Mouse (Mus musculus) kidney, postnatal 10 days (tissue): ENCODE data around the gene Klk7.

Source experiments
- DNase-seq: peaks from one replicate; pipeline ENCODE4 v3.0.0; 2021; ENCODE audit warnings: mixed read lengths

Klk7 gene

DNA sequence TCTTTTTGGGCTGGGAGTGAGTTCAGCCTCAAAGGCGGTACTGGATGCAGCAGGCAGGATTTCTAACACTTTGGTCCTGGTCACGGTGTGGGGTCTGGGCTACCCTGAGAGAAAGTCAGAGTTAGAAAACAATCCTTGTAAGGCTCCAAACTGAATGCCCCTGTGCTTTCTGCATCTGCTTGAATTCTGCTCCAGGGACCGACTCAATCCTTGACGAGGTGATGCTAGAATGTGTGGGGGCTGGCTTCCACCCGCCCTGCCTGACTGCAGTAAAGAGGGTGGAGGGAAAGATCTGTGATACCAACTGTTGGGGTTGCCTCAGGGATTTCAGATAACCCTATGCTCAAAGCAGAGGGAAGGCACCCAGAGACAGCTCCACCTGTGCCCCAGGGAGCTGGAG, at the start of gene Klk7:
Klk7 (plus strand) TSS at position 301 of the 400 bp plus-strand sequence.
- DNase-seq: no peak

DNA sequence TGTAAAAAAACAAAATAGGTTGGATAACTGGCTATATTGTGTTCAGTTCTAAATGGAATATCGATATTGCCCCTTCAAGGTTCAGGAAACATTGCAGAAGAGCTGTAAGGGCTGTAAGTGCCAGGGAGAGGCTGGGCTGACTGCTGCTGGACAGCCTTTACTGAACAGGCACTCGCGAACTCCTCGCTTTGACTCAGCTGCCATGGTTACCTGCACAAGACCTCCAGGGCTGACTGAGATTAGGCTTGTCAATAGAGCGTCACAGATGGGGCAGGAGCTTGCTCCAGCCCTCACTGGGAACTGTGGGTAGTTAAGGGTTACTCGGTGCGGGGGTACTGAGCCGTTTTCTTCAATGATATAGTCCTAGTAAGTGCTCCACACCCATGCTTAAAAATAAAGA, 44.6 kb upstream of the Klk7 start:
- no peak for DNase-seq

DNA sequence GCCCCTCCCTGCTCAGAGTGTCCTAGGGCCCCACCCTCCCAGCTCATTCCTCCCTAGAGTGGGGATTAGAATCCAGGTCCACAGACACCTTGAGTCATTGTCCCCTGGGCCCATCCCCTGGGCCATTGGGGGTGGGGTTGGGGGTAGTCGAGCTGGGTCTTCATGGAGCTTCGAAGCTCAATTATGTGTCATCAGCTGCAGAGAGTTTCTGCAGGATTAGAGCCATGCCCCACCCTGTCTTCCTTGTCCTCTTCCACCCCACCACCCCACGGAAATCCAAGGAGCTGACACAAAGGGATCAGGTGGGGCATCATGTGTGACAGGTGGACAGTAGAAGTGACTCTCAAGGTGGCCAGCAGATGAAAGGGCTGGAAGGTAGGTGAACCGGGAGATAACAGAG, 42.5 kb upstream of the Klk7 start, which contains the start of gene Klk12:
Klk12 (plus strand) TSS at position 301 of the 400 bp plus-strand sequence.
- no peak for DNase-seq

DNA sequence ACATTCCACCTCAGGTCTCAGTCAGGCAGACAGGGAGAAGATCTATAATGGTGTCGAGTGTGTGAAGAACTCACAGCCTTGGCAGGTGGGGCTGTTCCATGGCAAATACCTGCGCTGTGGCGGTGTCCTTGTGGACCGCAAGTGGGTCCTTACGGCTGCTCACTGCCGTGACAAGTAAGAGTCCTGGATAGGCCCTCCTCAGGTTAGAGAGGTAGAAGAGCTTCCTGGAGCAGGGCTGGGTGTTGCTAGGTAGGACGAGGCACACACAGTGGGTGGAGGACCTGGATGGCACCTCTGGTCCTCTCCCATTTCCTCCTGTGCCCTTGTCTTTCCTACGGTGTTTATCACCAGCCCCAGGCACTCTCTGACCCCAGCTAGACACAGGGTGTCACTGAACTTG, 41.5 kb upstream of the Klk7 start:
- DNase-seq: no peak

DNA sequence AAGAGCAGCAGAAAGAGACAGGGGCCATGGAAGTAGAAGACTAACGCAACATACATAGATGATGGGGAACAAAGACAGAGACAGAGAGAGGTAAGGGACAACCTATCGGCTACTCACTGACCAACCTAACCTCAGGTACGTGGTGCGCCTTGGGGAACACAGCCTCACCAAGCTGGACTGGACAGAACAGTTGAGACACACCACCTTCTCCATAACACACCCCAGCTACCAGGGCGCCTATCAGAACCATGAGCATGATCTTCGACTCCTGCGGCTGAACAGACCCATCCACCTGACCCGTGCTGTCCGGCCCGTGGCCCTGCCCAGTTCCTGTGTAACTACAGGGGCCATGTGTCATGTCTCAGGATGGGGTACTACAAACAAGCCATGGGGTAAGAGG, 40.4 kb upstream of the Klk7 start:
- no peak for DNase-seq

DNA sequence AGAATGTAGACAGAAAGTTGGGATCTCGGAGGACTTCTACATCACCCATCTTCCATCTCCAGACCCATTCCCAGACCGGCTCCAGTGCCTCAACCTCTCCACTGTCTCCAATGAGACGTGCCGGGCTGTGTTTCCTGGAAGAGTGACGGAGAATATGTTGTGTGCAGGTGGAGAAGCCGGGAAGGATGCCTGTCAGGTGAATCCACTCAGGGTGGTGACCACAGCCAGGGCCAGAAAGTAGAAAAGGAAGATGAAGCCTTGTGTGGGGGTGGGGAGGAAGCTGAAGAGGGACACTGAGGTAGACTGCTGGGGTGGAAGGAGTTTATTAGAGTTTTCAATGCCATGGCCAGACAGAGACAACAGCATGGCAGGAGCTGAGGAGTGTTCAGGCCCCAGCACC, 39.2 kb upstream of the Klk7 start:
- no peak for DNase-seq

DNA sequence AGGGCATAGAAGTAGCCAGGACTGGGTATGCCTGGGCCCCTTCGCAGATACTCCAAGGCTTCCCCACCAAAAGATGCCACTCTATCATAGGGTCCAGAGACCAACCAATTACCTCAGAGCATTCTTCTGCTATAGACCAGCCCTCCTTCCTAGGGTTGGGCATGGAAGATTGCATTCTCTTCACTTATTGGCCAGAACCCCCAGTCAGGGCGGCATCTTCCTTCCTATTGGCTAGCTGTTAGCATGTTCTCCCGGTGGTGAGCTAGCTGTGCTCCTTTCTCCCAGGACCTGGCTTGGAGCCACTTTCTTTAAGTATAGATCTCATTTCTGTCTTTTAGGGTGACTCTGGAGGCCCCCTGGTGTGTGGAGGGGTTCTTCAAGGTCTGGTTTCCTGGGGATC, 38.2 kb upstream of the Klk7 start:
- no peak for DNase-seq

DNA sequence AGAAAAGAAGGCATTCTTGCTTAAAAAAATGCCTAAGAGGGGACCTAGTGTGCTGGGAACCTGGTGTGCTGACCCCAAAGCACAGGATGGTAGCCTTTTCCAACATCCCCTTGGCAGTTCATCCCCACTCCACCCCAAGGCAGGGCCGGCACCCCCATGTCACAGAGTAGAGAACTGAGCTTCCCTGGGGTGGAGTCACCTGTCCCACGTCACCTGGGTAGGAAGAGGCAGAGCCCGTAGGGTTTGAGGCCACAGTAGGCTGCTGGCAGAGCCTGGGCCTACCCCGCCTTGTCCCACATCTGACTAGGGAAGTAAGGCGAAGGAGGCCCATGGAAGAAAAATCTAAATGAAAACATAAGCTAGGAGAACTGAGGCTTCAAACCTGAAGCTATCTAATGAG, 36.7 kb upstream of the Klk7 start, which contains the start of gene Klk11:
Klk11 (plus strand) TSS at position 241 of the 400 bp plus-strand sequence.
- DNase-seq: no peak

DNA sequence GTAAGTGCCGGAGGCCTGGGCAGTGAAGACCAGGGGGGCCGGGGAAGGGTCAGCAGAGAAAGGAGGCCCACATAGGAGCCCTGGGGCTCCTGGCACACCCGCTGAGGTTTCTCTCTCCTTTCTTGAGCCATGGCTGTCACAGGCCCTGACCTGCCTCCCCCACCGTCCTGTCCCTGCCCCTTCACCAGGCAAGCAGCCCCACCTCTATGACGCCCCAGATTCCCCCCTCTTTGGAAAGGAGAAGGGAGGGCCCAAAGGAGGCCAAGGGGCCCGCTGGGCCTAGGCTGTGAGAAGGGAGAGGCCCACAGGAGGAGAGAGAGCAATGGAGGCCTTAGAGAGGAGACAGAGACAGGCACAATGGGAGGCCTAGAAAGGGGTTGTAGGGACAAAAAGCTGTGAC, 36.3 kb upstream of the Klk7 start:
- peak; percentile 2 for DNase-seq

DNA sequence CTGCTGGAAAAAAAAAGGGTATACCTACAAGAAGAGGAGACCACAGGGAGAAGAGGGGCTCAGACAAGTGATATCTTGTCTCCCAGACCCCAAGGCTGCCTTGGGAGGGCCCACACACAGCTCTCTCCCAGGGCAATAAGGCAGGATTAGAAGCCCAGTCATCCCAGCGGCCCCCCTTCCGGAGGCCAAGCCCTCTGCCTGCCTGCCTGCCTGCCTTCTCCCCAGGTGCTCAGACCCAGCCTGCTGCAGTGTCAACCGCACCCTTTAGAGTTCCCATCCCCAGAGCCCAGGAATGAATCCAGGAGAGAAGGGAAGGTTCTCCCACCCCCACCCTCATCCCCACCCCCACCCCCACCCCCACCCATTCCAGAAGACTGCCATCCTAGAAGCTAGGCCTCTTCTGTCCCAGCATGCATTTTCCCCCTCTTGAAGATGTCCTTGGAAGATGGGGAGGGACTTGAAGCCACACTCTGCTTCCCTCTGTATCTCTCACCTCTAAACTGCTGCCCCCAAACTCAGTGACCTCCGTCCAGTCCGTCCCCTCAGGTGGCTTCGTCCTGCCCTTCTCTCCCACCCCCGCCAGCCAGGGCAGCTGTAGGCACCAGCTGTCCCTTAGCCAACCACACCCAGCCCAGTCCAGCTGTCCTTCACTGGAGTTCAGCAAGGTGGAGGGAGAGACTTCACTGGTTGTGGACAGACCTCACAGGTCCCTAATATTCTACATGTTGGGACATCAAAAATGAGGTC, 35.6 kb upstream of the Klk7 start:
- peak; percentile 4 for DNase-seq

DNA sequence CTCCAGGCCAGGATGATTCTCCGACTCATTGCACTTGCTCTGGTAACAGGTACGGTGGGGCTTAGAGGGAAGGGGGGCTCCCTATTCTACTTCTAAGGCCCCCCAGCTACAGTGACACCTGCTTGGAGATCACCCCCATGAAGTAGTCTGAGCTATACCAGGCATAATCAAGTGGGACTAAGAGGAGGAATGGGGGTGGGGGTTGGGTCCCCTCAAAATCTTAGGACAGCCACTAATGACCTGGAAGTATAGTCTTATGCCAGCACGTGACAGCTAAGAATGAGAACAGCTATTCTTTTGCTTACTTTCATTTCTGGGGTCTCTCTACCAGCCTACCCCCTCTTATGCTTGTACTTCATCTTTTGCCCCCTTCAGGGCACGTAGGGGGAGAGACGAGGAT, 34.6 kb upstream of the Klk7 start:
- DNase-seq: peak; percentile 1

DNA sequence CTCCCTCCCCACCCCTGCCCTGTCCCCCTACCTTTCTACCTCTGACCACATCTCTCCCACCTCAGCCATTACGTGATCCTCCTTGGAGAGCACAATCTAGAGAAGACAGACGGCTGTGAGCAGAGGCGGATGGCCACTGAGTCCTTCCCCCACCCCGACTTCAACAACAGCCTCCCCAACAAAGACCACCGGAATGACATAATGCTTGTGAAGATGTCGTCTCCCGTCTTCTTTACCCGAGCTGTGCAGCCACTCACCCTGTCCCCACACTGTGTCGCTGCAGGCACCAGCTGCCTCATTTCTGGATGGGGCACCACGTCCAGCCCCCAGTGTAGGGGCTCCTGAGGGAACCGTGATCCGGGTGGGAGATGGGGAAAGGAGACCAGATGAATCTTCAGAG, 33.7 kb upstream of the Klk7 start:
- peak; percentile 0 for DNase-seq

DNA sequence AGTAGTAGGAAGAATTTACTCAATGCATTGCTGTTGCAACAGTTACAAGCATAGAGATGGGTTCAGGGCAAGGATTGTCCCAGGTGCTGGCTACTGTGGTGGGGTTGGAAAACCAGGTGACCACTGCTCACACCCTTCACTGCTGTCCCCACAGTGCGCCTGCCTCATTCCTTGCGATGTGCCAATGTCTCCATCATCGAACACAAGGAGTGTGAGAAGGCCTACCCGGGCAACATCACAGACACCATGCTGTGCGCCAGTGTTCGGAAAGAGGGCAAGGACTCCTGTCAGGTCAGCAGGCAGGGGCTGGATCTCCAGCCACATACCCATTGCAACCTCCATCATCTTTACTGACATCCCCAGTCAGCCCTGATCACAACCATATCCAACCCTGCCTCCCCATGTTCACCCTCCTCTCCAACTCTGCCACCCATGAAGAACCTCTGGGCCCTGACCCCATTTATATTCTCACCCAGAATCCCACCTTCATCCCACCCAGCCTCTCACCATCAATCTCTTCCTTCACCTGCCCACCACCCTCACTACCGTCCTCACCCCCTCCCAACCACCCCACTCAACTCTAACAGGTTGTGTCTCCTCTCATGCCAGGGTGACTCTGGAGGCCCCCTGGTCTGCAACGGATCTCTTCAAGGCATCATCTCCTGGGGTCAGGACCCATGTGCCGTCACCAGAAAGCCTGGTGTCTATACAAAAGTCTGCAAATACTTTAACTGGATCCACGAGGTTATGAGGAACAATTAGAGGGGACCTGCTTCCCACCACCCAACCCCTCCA, 32.7 kb upstream of the Klk7 start:
- no peak for DNase-seq

DNA sequence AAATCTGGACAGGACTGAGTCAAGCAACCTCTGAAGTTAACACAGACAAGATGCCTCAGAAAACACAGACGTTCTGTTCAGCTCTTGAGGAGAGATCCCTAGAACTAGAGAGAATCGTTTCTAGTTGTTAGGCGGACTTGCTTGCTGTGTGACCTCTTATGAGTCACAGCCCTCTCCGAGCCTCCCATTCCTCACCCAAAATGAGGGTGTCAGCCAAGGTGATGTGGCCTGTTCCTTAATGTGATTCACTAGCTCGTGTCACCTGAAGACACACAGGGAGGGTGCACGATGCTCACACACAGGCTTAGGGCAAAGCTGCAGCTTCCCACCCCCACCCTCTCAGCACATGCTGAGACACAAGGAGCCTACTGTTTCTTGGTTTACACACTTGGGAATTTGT, 30.9 kb upstream of the Klk7 start:
- DNase-seq: peak; percentile 1

DNA sequence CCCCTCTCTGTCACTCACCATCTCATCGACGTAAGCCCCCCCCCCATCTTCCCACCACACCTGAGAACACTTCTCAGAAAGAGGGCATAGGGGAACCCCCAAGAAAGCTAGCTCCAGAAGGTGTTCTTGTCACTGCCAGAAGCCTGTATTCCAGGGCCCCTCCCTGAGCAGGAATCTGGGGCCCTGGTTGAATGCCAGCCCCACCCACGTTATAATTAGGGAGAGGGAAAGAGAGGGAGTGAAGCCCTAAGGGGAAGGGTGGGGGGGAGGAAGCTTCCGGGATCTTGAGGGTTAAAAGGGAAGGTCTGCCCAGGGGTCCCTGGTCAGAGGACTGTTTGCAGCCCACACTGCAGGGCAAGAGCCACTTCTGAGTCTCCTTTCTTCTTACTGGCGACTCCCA, 30.3 kb upstream of the Klk7 start, which contains the start of gene Klk10:
Klk10 (plus strand) TSS at position 290 of the 400 bp plus-strand sequence.
- DNase-seq: no peak

DNA sequence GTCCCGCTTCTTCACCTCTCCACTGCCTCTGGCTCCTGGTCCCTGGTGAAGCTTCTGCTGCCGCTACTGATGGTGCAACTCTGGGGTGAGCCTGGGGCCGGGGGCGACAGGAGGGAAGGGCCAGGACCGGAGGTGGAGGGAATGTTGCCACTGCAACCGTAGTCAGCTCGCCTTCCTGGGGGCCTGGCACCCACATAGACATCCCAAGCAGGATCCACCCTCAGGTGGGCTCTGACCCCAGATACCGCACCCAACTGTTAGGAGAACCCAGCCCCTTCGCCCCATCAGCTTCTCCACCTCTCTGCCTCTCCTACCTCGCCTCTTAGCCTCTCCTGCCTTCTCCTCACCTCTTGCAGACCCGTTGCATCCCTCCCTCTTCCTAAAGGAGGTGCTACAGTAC, 29.6 kb upstream of the Klk7 start:
- DNase-seq: no peak

DNA sequence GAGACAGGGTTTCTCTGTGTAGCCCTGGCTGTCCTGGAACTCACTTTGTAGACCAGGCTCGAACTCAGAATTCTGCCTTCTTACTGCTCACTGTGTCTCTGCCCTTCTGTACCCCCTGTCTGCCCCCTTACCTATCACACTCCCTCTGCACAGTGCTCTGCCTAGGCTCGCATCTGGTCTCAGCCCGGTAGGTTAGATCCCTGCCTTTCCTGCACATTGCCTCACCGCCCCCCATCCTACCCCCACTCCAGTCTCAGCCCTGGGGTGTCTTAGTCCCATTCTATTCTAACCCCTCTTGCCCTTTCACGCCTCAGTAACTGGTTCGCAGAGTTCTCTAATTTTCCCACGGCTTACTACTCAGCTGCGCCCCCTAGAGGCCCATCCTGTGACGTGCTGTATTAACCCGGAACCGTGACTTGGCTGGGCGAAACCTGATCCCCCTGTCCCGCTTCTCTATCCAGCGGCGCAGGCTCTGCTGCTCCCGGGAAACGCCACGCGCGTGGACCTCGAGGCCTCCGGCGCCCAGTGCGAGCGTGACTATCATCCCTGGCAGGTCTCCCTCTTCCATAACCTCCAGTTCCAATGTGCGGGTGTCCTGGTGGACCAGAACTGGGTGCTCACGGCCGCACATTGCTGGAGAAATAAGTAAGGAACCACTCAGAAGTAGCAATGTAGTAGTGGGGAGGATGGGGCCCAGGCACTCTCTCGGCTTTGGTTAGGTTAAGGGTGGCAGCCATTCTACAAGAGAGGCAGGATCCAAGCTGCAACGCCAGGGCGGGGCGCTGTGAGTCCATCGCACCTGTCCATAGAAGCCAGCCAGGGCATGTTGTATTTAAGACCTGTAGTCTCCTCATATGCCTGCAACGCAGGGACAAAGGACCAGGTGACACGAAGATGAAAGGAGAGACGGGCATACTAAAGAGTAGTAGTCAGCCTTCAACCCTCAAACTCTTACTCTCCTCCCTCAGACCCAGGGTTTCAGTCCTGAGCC, 28.5 kb upstream of the Klk7 start:
- peak; percentile 88 for DNase-seq

DNA sequence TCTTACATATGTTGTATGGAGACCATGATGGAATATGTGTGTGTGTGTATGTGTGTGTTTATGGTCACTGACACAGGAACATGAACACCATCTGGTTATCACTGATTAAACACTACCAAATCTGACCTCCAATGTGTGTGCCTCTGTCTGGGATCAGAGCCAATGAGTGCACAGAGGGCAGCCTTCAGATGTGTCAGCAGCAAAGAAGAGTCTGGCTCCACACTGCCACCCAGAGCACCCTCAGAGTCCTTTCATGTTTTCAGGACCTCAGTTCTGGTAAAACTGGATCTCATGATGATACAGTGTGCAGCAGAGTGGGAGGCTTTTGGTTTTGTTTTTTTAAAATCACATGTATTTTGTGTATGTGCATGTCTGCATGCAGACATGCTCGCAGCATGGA, 25.8 kb upstream of the Klk7 start:
- DNase-seq: peak; percentile 43

DNA sequence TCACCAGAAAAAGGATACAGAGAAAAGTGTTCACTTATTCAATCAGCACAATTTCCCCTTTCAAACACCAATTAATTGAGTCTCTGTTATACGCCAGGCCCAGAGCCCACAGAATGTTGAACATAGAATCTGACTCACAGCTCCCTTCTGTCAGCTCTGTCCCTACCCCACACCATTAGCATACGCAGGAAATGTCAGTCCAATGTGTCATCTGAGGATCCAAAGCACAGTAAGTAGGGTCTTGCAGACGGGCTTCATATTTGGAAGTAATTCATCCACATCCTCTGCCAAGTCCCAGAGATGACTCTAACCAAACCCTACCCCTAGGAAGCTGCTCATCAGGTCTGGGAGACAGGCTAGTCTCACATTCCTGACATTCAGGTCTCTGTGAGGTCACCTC, 23.0 kb upstream of the Klk7 start:
- no peak for DNase-seq

DNA sequence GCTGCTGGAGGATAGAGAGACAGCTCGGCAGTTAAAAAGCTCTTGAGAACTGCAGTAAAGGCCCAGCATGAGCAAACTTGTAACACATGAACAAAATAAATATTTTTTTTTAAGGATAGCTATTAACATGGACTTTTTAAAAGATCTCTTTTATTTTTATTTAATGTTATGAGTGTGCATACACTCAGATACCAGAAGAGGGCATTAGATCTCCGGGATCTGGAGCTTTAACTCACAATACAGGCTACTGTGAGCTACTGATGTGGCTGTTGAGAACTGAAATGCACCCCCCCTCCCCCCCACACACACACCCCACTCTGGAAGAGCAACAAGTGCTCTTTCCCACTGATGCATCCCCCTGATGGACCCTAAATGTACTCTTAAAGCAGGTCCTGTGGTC, 21.8 kb upstream of the Klk7 start:
- no peak for DNase-seq

DNA sequence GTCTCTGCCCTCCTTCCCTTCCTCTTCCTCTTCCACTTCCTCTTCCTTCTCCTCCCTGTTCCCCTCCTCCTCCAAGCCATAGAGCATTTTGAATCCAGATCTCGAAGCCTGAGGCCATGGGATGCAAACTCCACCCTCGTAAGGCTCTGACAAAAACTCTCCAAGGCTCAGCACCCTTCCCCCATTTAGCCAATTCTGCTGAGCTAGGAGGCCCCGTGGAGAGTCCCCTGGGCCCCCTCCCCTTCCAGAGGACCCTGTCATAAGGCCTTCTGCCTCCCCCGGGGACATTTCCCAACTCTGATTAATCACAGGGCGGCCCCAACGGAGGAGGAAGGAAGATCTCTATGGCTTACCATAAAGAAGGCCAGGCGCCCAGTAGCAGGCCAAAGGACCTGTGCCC, 19.5 kb upstream of the Klk7 start, which contains the start of gene Klk9:
Klk9 (plus strand) TSS at position 301 of the 400 bp plus-strand sequence.
- DNase-seq: no peak

DNA sequence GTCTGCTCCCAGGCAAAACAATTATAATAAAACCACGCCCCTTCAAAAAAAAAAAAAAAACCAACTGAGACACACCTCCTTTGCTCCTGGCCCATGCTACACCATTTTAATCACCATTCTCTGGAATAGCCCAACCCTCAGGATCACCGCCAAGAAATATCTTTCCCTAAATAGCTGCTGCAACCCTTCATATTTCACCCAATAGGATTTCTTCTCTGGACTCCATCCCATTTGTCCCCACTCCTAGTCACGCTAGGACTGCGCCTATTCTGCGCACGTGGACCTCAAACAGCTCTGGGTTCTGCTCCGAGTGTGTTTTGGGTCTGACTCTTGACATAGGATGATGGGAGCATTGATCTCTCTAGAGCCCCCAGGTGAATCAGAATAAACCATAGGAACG, 14.7 kb upstream of the Klk7 start:
- DNase-seq: no peak

DNA sequence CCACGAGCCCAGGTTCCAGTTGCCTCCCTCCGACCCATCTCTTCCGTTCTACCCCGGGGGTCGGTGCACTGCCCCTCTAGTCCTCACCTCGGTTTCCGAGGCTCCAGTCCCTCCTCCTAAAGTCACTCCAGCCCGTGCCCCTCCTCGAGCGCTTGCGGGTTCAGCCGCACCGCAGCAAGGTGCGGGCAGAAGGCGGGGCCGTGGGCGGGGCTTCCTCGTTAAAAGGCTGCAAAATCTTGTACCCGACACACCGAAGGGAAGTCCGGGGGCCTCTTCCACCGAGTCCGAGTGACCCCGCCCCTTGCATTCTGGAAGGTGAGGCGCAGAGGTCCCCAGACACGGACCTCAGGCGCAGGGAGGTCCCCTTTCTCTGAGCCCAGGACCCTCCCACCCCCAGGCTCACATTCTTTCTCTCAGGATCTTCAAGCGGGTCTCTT, 13.7 kb upstream of the Klk7 start, which contains the start of gene Klk8:
Klk8 (plus strand) TSS at position 245 of the 437 bp plus-strand sequence.
- peak; percentile 42 for DNase-seq
